Mouse (Mus musculus) right cerebral cortex, postnatal 10 days (tissue): ENCODE measurements at regions not wholly inside any gene's neighbourhood (a gene's known extent, or its start where the extent isn't known, plus 50 kb on each side); places are given as distances from the start of the nearest gene placed in this dataset.
"Not testable (repeated sequence)": the region's sequence is repeated elsewhere in the genome, so short reads cannot be mapped to it uniquely, and the experiment has no call there.

Experiments used
- DNase-seq, 2 experiments: peaks; one replicate each; pipeline ENCODE4 v3.0.0; 2021; ENCODE audit warnings: low spot score in 2 of 2

GRCm38 (mm10) chr14:52654355-52654754 is 158.8 kb upstream of the Olfr1507 start:
- DNase-seq: no peak

DNA sequence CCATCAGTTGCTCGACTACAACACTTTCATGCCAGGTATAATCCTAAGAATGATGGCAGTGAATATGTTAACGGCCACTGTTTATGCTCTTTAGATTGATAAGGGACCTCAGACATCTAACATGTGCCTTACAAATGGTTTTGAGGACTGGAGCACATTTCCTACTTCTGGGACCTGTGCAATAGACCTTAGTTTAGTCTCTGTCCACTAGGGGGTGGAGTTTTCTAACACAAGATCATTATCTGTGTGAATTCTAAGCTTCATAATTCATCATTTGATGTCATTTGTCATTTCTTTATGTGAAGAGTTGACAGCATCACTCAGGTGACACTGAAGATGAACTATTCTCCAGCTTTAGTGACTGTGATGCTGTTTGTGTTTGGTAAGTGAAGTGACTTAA is 142.6 kb upstream of the Olfr1507 start:
- no peak for DNase-seq

DNA sequence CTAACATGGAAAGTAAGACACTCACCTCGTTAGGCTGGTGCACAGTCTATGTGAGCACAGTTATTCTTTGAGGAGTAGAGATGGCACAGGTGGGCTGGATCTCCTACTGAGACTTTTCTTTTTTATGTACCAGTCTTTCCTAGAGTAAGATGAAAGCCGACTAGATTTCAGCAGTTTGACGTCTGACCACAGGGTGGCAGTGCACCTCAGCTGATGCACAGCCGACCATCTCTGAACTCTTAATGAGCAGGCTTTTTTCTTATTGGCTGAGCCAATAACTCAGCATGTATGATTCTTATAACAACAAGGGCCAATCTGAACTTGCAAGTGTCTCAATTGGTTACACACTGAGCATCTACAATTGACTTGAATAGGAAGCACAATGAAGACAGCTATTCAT is 126.6 kb upstream of the Olfr1507 start:
- DNase-seq: no peak

- DNase-seq: peak in 1 of 2 experiments; percentile 23
Measured at GRCm38 (mm10) chr14:52580319-52580718, 84.8 kb upstream of the Olfr1507 start.

GRCm38 (mm10) chr14:52566920-52567319 is 71.4 kb upstream of the Olfr1507 start:
- DNase-seq: no peak

- no peak for DNase-seq
Measured at GRCm38 (mm10) chr14:52565606-52566005, 70.1 kb upstream of the Olfr1507 start.

- DNase-seq: not testable (repeated sequence)
Measured at GRCm38 (mm10) chr14:52556340-52556739, 60.8 kb upstream of the Olfr1507 start.

DNA sequence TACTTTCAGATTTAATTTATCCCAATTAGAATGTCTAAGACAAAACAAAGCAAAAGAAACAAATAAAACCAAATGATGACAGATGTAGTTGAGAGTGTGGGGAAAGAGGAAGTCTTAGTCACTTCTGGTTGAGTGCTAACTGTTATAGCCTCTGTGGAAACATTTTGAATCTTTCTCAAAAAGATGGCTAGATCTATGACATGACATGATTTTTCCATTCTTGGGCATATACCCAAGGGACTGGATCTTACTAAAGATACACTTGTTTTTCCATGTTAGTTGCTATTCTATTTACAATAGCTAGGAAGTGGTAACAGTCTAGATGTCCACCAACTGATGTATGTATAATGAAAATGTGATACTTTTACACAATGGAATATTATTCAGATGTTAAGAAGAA is 57.9 kb upstream of the Olfr1507 start:
- DNase-seq: no peak

GRCm38 (mm10) chr14:52547933-52548332 is 52.4 kb upstream of the Olfr1507 start:
- DNase-seq: no peak
